Mouse (Mus musculus): ENCODE data around the gene Hist2h3c2.

- TF ChIP-seq CTCF (IDR thresholded peaks at IDR 0.05; ENCODE audit: borderline replicate concordance, insufficient read depth, low read length): no peak
- no peak; the same call in 1 of the 2 replicates for TF ChIP-seq POLR2A (IDR thresholded peaks at IDR 0.05; ENCODE audit: low read depth, low read length)
These were observed 42.3 kb downstream of the Hist2h3c2 start for GRCm38 (mm10) chr3:96196437-96197128.
